8 mouse cellular contexts compared by ENCODE assay signal in genomic region chrX:38600995-38601369, GRCm38 (mm10). TPM values are rescaled to one million over a fixed set of nuclear protein-coding genes. Genes with fewer than 3 reads are reported as not detected.
DNase-seq lines count a peak whose midpoint lies in the region; ATAC-seq and TF ChIP-seq lines count a peak whose summit lies in the region.

No protein-coding gene starts in this region.

- no peak for TF ChIP-seq POLR2A in thymus, adult 2 months (IDR thresholded peaks at IDR 0.05; ENCODE audit: control insufficient read depth, extremely low read depth, insufficient read depth, low read length, poor library complexity)

- 17% methylated on average over 3 of the region's 3 CpGs for WGBS in heart, embryonic 12.5 days
- WGBS in liver, embryonic 12.5 days (ENCODE audit: insufficient replicate concordance) = 7% methylated on average over 3 of the region's 3 CpGs
- WGBS in thymus, adult 2 months = 1% methylated on average over 3 of the region's 3 CpGs

- H3K4me1 ChIP-seq in heart, embryonic 12.5 days (replicated peaks) = no peaks in the 10 kb centered on the region
- H3K4me1 ChIP-seq in liver, embryonic 12.5 days = no peaks in the 10 kb centered on the region
- no peaks in the 10 kb centered on the region for H3K4me1 ChIP-seq in thymus, adult 2 months (replicated peaks; ENCODE audit: control insufficient read depth, insufficient read depth, low read length)

- H3K9ac ChIP-seq in heart, embryonic 12.5 days = peak overlapping the region; percentile 65
- peak overlapping the region; percentile 59 for H3K9ac ChIP-seq in liver, embryonic 12.5 days

- H3K36me3 ChIP-seq in heart, embryonic 12.5 days = no peaks in the 10 kb centered on the region
- no peaks in the 10 kb centered on the region for H3K36me3 ChIP-seq in liver, embryonic 12.5 days
- H3K36me3 ChIP-seq in thymus, adult 2 months (ENCODE audit: control insufficient read depth, insufficient read depth, low read length) = no peaks in the 10 kb centered on the region

- no peak for TF ChIP-seq CTCF in thymus, adult 2 months (IDR thresholded peaks at IDR 0.05; ENCODE audit: borderline replicate concordance, control insufficient read depth, extremely low read depth, insufficient read depth, low read length, poor library complexity)

- no peaks in the 10 kb centered on the region for H3K9me3 ChIP-seq in heart, embryonic 12.5 days (replicated peaks)
- no peaks in the 10 kb centered on the region for H3K9me3 ChIP-seq in liver, embryonic 12.5 days (replicated peaks)

- peak overlapping the region; percentile 59 for H3K4me3 ChIP-seq in heart, embryonic 12.5 days
- peak overlapping the region; percentile 62 for H3K4me3 ChIP-seq in liver, embryonic 12.5 days
- H3K4me3 ChIP-seq in thymus, adult 2 months (ENCODE audit: control insufficient read depth, insufficient read depth, low read length) = peak overlapping the region; percentile 88

- peak; percentile 69 for ATAC-seq in common myeloid progenitor, adult 5-6 weeks (replicated peaks; ENCODE audit: low read depth, poor library complexity, severe bottlenecking)
- ATAC-seq in heart, embryonic 12.5 days (ENCODE audit: insufficient number of reproducible peaks, low FRiP score) = no peak
- peak; percentile 62 for ATAC-seq in liver, embryonic 12.5 days
- peak; percentile 79 for ATAC-seq in monocyte, adult 5-6 weeks (replicated peaks; ENCODE audit: insufficient number of reproducible peaks, low FRiP score, low TSS enrichment, poor library complexity, severe bottlenecking)

- no peaks in the 10 kb centered on the region for H3K27me3 ChIP-seq in heart, embryonic 12.5 days (replicated peaks)
- no peaks in the 10 kb centered on the region for H3K27me3 ChIP-seq in liver, embryonic 12.5 days (replicated peaks)
- H3K27me3 ChIP-seq in thymus, adult 2 months (ENCODE audit: control insufficient read depth, insufficient read depth, low read length) = no peaks in the 10 kb centered on the region

- peak overlapping the region; percentile 82 for H3K27ac ChIP-seq in heart, embryonic 12.5 days (ENCODE audit: poor library complexity, severe bottlenecking)
- peak overlapping the region; percentile 58 for H3K27ac ChIP-seq in liver, embryonic 12.5 days
- H3K27ac ChIP-seq in thymus, adult 2 months (ENCODE audit: control insufficient read depth, insufficient read depth, low read length) = peak overlapping the region; percentile 68

- H3K4me2 ChIP-seq in heart, embryonic 12.5 days = peak overlapping the region; percentile 72
- H3K4me2 ChIP-seq in liver, embryonic 12.5 days = peak overlapping the region; percentile 68

- peak; percentile 2 for DNase-seq in urinary bladder, postnatal 14 days (ENCODE audit: low spot score)
- no peak for DNase-seq in urinary bladder, postnatal 25 days (ENCODE audit: low spot score)
- peak; percentile 26 for DNase-seq in kidney, postnatal 14 days
- DNase-seq in thymus, adult 2 months = peak; percentile 10

RNA-seq across cellular contexts. Expression of gene Mcts1, which starts 0.6 kb away (rescaled TPM):
- total RNA-seq in common myeloid progenitor, adult 5-6 weeks (2017) = 48.8 and 50.3 TPM in 2 replicates
- 53.7 and 58.9 TPM in 2 replicates for polyA plus RNA-seq in heart, embryonic 12.5 days (2016; fragmentation: Nextera tagmentation; extraction: Ambion mirVana)
- polyA plus RNA-seq in liver, embryonic 12.5 days (2016; fragmentation: Nextera tagmentation; extraction: Ambion mirVana) = 56.8 TPM in 2 replicates
- total RNA-seq in monocyte, adult 5-6 weeks (2017) = 38.2 to 46.4 TPM (median 40.0 TPM) in 3 replicates
- 11.1 and 12.4 TPM in 2 replicates for polyA plus RNA-seq in thymus, adult 2 months (2012; rRNA removed)

RNA-seq across cellular contexts. Expression of gene Cul4b, which starts 25.0 kb away (rescaled TPM):
- 65.5 and 70.0 TPM in 2 replicates for total RNA-seq in common myeloid progenitor, adult 5-6 weeks (2017)
- polyA plus RNA-seq in heart, embryonic 12.5 days (2016; fragmentation: Nextera tagmentation; extraction: Ambion mirVana) = 34.1 and 36.1 TPM in 2 replicates
- 21.0 and 22.2 TPM in 2 replicates for polyA plus RNA-seq in liver, embryonic 12.5 days (2016; fragmentation: Nextera tagmentation; extraction: Ambion mirVana)
- 24.5 to 36.9 TPM (median 33.7 TPM) in 3 replicates for total RNA-seq in monocyte, adult 5-6 weeks (2017)
- 6.9 and 8.1 TPM in 2 replicates for polyA plus RNA-seq in thymus, adult 2 months (2012; rRNA removed)

RNA-seq across cellular contexts. Expression of gene C1galt1c1, which starts 33.9 kb away (rescaled TPM):
- 26.7 and 38.4 TPM in 2 replicates for total RNA-seq in common myeloid progenitor, adult 5-6 weeks (2017)
- polyA plus RNA-seq in heart, embryonic 12.5 days (2016; fragmentation: Nextera tagmentation; extraction: Ambion mirVana) = 28.9 and 30.5 TPM in 2 replicates
- polyA plus RNA-seq in liver, embryonic 12.5 days (2016; fragmentation: Nextera tagmentation; extraction: Ambion mirVana) = 11.1 and 13.1 TPM in 2 replicates
- 39.5 to 62.2 TPM (median 51.7 TPM) in 3 replicates for total RNA-seq in monocyte, adult 5-6 weeks (2017)
- 4.6 and 5.8 TPM in 2 replicates for polyA plus RNA-seq in thymus, adult 2 months (2012; rRNA removed)
